Mouse (Mus musculus): Measurements from ENCODE around the gene Gsta4.

DNA sequence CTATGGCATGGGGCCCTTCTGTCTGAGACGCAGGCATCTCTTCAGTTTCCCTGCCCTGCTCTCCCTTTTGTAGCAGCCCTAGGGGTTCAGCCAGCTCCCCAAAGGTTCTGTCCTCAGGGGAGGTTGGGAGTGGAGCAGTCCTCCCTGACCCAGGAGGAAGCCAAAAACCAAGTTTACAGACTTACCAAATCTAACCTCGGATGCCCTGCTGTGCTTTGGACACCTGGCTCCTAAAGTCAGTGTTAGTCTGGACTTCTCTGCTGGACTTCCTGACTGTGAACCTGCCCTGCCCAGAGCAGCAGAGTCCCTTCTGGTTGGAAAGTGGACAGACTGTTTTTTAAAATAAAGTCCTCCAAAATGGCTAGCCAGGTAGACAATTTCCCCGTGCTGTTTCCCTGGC lies 17.8 kb upstream of the Gsta4 start:
- TF ChIP-seq POLR2A (IDR thresholded peaks at IDR 0.05; ENCODE audit: extremely low read depth, insufficient read depth, low read length) (no peak), CTCF (IDR thresholded peaks at IDR 0.05; ENCODE audit: extremely low read depth, insufficient read depth, low read length) (no peak)

Measured in cortical plate, adult 2 months (tissue).